Mouse (Mus musculus): ENCODE results near the gene Blzf1. TPM values are rescaled to one million over a fixed set of nuclear protein-coding genes. Genes with fewer than 3 reads are reported as not detected.
A peak's percentile ranks its signal among the peaks of the same experiment; 100 is the strongest.

Gene Blzf1
- total RNA-seq, 2 experiments from 2014 or later = 26.5 to 28.0 TPM

DNA sequence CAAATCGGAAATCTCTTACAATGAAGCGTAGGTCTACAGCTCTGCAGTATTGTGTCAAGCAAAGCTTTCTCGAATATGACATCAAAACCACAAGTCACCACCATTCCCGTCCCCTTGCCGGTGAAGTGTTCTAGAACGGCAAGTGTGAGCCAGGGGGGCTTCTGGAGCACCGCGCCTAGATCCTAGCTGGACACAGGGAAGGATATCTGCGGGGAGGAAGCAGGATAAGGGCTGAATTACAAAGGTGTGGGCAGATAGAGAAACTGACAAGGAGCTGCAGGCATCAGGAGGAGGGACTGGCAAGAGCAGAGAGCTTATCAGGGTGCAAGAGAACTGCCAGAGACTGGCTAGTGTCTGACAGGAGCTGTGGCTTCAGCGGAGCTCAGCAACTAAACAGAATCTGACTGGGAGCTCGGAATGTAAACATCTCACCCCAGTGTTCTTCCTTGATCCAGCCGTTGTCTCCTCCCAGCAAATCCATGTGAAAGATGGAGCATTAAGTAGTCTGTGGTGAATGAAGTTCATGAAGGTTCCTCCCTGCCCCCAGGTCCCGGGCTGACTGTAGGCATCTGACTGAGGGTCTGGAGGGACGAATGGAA is 12.4 kb upstream of the Blzf1 start:
- intact Hi-C loops (cut with DNase I) = loop anchor here (5.0 kb wide), 2 partner anchors 583 to 718 kb away; no protein-coding TSS in a partner anchor
- no peak for DNase-seq
- Histone ChIP-seq H3K4me3 (no peak overlapping the region), H3K27ac (no peak overlapping the region)
- TF ChIP-seq CTCF (IDR thresholded peaks at IDR 0.05) = no peak

DNA sequence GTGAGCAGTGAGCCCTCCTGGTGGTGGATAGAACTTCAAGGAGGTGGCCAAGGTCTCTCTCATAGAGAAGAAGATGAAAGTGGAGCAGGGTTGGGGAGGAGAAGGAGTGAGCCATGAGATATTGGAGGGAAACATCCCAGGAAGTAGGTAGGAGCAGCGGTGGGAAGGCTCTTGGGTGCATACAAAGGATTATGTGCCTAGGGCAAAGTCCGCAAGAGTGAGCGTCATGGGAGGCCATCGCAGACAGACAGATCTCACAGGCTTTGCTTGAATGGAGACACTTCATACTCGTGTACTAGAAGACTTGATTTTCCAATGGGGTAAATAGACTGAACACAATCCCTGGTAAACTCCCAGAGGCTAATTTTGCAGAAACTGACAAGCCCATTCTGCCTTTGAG is 11.2 kb upstream of the Blzf1 start:
- DNase-seq = no peak
- Histone ChIP-seq H3K4me3 (no peak overlapping the region), H3K27ac (no peak overlapping the region)
- TF ChIP-seq CTCF (IDR thresholded peaks at IDR 0.05) = no peak
- intact Hi-C loops (cut with DNase I) = loop anchor here (5.0 kb wide), 2 partner anchors 584 to 719 kb away; no protein-coding TSS in a partner anchor

DNA sequence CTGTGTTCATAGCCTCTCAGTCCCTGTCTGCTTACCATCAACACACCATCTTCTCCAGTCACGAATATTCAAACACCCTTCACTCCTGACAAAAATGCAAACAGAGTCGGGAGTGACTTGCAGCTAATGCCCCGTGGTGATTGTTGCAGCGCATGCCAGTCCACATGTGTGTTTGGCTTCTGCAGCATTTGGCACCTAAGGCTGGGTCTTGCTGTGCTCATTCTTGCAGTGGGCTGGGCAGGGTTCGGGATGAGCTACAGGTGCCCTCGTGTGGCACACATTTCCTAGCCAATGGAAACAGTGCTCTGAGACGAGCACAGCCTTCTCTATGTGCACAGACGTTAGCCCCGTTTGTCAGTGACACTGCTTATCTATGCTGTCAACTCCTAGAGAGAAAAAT is 10.0 kb upstream of the Blzf1 start:
- intact Hi-C loops (cut with DNase I) = loop anchor here (2.0 to 5.0 kb wide), 3 partner anchors 585 to 804 kb away; no protein-coding TSS in a partner anchor

DNA sequence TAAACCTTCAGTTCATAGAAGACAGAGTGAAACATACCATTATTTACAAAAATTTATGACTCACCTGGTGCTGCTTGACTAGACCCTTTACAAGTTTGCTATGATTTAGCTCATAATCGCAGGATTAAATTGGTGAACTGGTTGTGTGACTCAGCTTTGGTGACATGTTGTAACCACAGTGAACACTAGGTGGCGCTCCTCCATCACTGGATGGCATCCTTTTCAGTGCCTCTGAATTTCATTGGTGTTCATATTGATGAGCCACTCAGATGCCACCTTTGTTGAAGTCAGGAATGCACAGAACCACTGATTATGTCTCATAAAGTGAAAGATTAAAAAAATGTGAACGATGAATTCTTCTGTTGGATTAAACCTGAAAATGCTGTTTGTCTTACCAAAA is 9.4 kb upstream of the Blzf1 start:
- peak; percentile 69 for DNase-seq
- no peak overlapping the region for H3K4me3 ChIP-seq
- peak; percentile 86 for TF ChIP-seq CTCF (IDR thresholded peaks at IDR 0.05)
- intact Hi-C loops (cut with DNase I) = loop anchor here (2.0 to 5.0 kb wide), 3 partner anchors 586 to 804 kb away; no protein-coding TSS in a partner anchor
- H3K27ac ChIP-seq = no peak overlapping the region

More for the DNA sequence above, 10.0 kb upstream of the Blzf1 start:
- no peak for TF ChIP-seq CTCF (IDR thresholded peaks at IDR 0.05)
- no peak overlapping the region for H3K27ac ChIP-seq
- no peak overlapping the region for H3K4me3 ChIP-seq
- no peak for DNase-seq

GRCm38 (mm10) chr1:164315266-164315665 is 8.0 kb upstream of the Blzf1 start:
- peak; percentile 47 for DNase-seq
- Histone ChIP-seq H3K27ac (no peak overlapping the region), H3K4me3 (no peak overlapping the region)
- intact Hi-C loops (cut with DNase I) = loop anchor here (5.0 kb wide), 2 partner anchors 587 to 722 kb away; no protein-coding TSS in a partner anchor
- peak; percentile 72 for TF ChIP-seq CTCF (IDR thresholded peaks at IDR 0.05)

DNA sequence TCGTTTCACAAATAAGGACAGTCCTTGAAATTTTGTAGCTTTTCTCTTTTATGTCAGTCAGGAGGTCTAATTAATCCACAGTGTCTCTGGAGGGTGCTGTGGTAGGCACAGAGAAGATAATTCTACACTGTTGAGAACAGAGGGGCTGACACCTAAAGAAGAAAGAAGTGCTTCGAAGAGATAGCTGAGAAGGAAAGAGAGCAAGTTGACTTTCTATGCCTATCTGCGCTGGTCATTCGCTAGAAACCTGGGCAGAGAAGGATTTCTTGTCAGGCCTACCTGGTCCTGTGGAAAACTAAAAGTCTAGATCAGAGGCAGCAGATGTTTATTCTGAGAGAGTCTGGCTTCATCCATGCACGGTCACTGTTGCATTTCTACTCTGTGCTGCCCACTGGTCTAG is 6.8 kb upstream of the Blzf1 start:
- H3K27ac ChIP-seq = no peak overlapping the region
- no peak for TF ChIP-seq CTCF (IDR thresholded peaks at IDR 0.05)
- intact Hi-C loops (cut with DNase I) = no loop called here
- H3K4me3 ChIP-seq = no peak overlapping the region
- DNase-seq = no peak

DNA sequence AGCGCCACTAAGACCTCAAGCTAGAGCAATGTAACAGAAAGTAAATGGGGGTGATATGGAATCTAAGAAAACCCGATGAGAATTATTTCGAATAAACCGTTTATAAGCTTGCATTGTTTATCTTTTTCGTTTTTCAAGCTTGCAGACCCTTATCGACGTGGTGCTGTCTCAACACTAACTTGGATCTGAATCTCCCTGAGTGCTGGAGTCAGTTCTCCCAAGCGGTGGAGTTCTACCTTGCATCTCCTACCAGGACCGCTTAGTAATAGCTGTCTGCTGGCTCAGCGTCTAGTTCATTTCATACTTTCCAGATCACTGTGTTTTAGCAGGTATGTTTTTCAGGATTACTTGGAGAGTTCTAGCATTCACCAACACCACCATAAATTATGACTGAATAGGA is 633 bp upstream of the Blzf1 start:
- H3K4me3 ChIP-seq = peak overlapping the region; percentile 97
- no peak for DNase-seq
- peak overlapping the region; percentile 93 for H3K27ac ChIP-seq
- no peak for TF ChIP-seq CTCF (IDR thresholded peaks at IDR 0.05)
- intact Hi-C loops (cut with DNase I) = loop anchor here (2.0 kb wide), 1 partner anchor 929 kb away; the partner anchor contains the start of gene Tiprl

DNA sequence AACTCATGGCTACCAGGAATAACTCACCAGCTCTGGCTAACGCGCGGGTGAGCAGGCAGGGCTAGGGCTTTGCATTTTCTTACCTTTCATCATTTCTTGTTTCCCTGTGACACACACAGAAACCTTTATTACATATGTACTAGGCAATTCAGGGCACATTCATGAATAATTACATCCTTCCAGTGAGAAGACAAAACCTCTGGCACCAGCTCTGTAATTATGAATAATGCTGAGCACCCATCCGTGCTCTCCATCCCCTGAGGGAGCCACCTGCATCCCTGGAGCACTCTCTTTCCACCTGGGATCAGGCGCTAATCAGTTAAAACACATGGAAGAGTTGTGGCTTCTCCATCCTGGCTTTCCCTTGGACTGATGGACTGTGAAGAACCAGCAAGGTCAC is 3.5 kb downstream of the Blzf1 start, which contains the start of gene Nme7:
TSS of gene Nme7 (plus strand) at position 301 of the 400 bp plus-strand sequence.
- no peak for DNase-seq
- Histone ChIP-seq H3K27ac (no peak within 1 kb of the TSS), H3K4me3 (no peak within 1 kb of the TSS)
- intact Hi-C loops (cut with DNase I) = no loop called here
- no peak for TF ChIP-seq CTCF (IDR thresholded peaks at IDR 0.05)

DNA sequence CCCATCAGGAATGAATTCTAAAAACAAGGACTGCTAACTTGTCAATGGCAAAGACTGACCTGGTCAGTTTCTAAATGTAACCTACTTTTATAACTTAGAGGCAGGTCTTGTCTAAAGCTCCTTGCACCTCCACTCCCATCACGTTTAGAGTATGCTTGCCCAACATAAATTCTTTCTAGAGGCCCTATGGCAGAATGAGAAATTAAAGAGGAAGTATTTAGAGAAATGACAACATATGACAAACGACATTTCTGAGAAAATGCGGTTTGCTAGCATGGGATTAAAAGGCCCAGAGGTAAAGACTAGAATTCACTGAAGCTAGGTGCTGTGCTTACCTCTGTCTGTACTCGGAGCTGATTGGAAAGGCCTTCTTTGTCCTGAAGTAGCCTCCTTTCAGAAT is 5.3 kb downstream of the Blzf1 start:
- Histone ChIP-seq H3K4me3 (no peak overlapping the region), H3K27ac (no peak overlapping the region)
- intact Hi-C loops (cut with DNase I) = no loop called here
- no peak for DNase-seq
- TF ChIP-seq CTCF (IDR thresholded peaks at IDR 0.05) = no peak

- no peak for DNase-seq
- no peak for TF ChIP-seq CTCF (IDR thresholded peaks at IDR 0.05)
- H3K27ac ChIP-seq = no peak overlapping the region
- intact Hi-C loops (cut with DNase I) = no loop called here
- no peak overlapping the region for H3K4me3 ChIP-seq
Observed at GRCm38 (mm10) chr1:164296473-164296872, 10.8 kb downstream of the Blzf1 start.

DNA sequence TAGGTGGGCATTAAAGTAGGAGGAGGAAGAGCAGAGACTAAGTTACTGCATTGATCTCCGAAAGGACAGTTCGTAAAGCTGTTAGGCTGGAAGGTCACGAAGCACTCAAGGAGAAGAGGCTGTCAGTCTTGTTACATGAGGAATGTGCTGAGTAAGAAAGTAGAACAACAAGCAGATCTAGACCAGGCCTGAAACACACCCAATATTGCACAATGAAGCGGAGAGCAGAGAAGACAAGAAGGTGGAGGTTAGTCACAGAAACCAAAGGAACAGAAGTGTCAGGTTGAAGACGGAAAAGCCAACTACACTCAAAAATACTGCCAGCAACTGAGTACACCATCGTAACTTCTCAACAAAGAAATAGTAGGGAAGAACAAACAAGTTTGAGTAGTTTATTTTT is 13.2 kb downstream of the Blzf1 start:
- TF ChIP-seq CTCF (IDR thresholded peaks at IDR 0.05) = no peak
- Histone ChIP-seq H3K4me3 (no peak overlapping the region), H3K27ac (no peak overlapping the region)
- intact Hi-C loops (cut with DNase I) = loop anchor here (5.0 kb wide), 1 partner anchor 1987 kb away; no protein-coding TSS in a partner anchor
- no peak for DNase-seq

DNA sequence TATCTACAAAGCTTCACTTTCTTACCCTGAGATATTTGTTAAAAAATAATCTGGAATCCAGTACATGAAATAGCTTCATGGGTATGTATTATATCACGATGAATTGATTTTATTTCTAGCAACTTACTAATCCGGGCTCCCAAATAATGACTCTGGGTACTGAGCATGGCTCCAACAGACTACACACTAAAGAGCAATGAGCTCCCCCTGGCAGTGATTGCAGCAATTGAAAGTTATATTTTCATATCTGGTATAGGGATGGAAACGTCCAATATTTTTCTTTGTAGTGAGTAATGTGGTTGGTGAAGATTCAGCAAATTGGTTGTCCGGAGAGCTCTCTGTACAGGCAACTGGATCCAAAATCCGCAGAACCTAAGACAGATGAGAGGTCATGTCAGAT is 15.2 kb downstream of the Blzf1 start:
- TF ChIP-seq CTCF (IDR thresholded peaks at IDR 0.05) = no peak
- DNase-seq = no peak
- intact Hi-C loops (cut with DNase I) = loop anchor here (5.0 kb wide), 1 partner anchor 1985 kb away; no protein-coding TSS in a partner anchor
- Histone ChIP-seq H3K4me3 (no peak overlapping the region), H3K27ac (no peak overlapping the region)

DNA sequence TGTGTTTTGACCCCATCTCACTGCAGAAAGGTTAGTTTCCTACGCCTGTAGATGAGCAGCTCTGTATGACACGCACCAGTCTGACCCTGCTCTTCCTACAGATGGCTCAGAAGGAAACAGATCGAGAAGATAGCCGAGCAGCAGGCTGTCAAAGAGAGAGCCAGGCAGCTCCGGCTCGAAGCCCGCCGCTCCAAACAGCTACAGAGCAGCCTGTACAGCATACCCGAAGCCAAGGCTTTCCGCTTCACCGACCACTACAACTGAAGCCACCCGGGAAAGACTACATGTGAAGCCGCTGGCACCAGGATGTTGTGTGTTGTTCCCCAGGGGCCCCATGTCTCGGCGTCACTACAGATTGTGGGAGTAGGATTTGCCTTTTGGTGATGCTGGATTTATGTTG is 19.9 kb downstream of the Blzf1 start:
- Histone ChIP-seq H3K27ac (no peak overlapping the region), H3K4me3 (no peak overlapping the region)
- no peak for DNase-seq
- no peak for TF ChIP-seq CTCF (IDR thresholded peaks at IDR 0.05)
- intact Hi-C loops (cut with DNase I) = no loop called here

- intact Hi-C loops (cut with DNase I) = no loop called here
- no peak overlapping the region for H3K27ac ChIP-seq
- no peak overlapping the region for H3K4me3 ChIP-seq
- no peak for DNase-seq
- TF ChIP-seq CTCF (IDR thresholded peaks at IDR 0.05) = no peak
Observed at GRCm38 (mm10) chr1:164284007-164284406, 23.3 kb downstream of the Blzf1 start.
